Mouse (Mus musculus): Measurements from ENCODE around the gene Ubc.

DNA sequence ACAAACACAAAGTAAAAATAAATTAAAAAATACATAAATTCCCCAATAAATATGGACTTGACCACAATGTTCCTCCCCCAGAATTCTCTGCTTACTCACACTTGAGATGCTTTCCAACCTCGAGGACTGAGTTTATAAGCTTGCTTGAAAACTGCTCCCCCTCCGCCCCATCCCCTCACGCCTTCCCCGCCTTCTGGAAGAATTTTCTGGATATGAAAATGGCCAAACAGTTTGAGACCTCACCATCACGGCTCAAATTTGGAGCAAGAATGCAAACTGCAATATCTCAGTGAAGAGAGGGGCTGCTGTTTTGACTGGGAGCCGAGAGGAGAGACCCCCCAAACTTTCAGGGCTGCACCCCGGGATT lies 14.5 kb upstream of the Ubc start:
- TF ChIP-seq CTCF (IDR thresholded peaks at IDR 0.05; ENCODE audit: low read depth, low read length), result no peak
- TF ChIP-seq POLR2A (IDR thresholded peaks at IDR 0.05; ENCODE audit: borderline replicate concordance, low read depth, low read length), result no peak
